Mouse (Mus musculus) cortical plate, adult 2 months (tissue): ENCODE measurements around the gene Arl6ip4.

Experiments
- CTCF ChIP-seq: fragments of 200-500 bp; IDR thresholded peaks from 2 replicates; pipeline ENCODE4 v1.5.1; 2011; ENCODE audit warnings: mild to moderate bottlenecking, control low read depth, low read length; ENCODE audit not compliant: insufficient read depth; ENCODE audit errors: extremely low read depth
- POLR2A ChIP-seq: fragments of 200-500 bp; IDR thresholded peaks from 2 replicates; pipeline ENCODE4 v1.6.1; 2011; ENCODE audit warnings: mild to moderate bottlenecking, low read length, control low read depth; ENCODE audit not compliant: insufficient read depth; ENCODE audit errors: extremely low read depth

- TF ChIP-seq CTCF (no peak), POLR2A (no peak)
Measured at GRCm38 (mm10) chr5:124086876-124087275, 29.0 kb upstream of the Arl6ip4 start.
